Mouse (Mus musculus): ENCODE measurements around the gene Syne1. TPM values are rescaled to one million over a fixed set of nuclear protein-coding genes. Genes with fewer than 3 reads are reported as not detected.

Syne1 gene
- total RNA-seq (2014; fragmentation: Nextera tagmentation): 36.5 and 53.0 TPM in 2 replicates
- total RNA-seq (2017): 30.1 and 32.7 TPM in 2 replicates

GRCm38 (mm10) chr10:5551382-5551781, at the start of gene Syne1:
TSS of gene Syne1 (minus strand) at chr10:5551482.
- no peak for ATAC-seq (replicated peaks; ENCODE audit: low FRiP score, low TSS enrichment, poor library complexity, severe bottlenecking)

- peak; percentile 56 for ATAC-seq (replicated peaks; ENCODE audit: low FRiP score, low TSS enrichment, poor library complexity, severe bottlenecking)
Measured at GRCm38 (mm10) chr10:5600123-5600522, 48.8 kb upstream of the Syne1 start.

DNA sequence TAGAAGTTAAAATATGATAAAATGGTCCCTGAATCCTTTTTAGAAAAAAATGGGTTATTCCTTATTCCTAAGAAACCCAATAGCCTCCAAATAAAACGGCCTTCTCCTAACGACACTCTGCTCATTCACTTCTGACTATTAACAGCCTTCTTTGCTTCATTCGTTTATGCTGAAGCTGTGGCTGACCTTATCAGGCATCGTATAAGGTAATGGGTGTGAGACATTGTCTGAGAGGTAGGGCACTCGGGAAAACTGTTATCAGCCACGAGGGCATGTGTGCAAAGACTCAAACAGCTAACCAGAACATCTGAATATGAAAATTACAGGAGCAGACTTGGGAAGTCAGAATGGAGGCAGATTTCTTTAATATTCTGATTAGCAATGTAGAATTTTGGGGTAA, 45.3 kb upstream of the Syne1 start:
- ATAC-seq (replicated peaks; ENCODE audit: low FRiP score, low TSS enrichment, poor library complexity, severe bottlenecking): peak; percentile 51; the same call in 1 of the 2 replicates

- peak; percentile 57; the same call in 1 of the 2 replicates for ATAC-seq (replicated peaks; ENCODE audit: low FRiP score, low TSS enrichment, poor library complexity, severe bottlenecking)
Measured at GRCm38 (mm10) chr10:5594457-5594856, 43.2 kb upstream of the Syne1 start.

DNA sequence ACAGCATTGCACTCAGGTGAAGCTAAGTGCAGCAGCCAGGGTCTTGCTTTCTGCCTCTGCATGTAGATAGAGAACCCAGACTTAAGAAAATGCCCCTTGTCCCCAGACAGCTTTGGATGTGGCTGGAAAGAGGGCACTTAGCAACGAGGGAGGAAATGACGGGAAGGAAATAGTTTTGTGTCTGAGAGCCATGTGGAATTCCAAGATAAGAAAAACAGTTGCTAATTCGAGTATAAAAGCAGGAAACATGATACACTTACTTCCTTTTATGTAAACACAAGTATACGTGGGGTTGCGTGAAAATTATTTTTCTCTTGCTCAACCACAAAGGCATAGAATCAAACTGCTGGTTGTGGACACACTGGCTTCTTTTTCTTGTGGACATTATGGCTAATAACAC, 42.2 kb upstream of the Syne1 start, which contains the start of gene Myct1:
Gene Myct1, plus strand, starts transcription at position 312 of the 400 bp plus-strand sequence.
- peak; percentile 44; the same call in 1 of the 2 replicates for ATAC-seq (replicated peaks; ENCODE audit: low FRiP score, low TSS enrichment, poor library complexity, severe bottlenecking)

- no peak for ATAC-seq (replicated peaks; ENCODE audit: low FRiP score, low TSS enrichment, poor library complexity, severe bottlenecking)
Measured at GRCm38 (mm10) chr10:5591996-5592395, 40.7 kb upstream of the Syne1 start.

DNA sequence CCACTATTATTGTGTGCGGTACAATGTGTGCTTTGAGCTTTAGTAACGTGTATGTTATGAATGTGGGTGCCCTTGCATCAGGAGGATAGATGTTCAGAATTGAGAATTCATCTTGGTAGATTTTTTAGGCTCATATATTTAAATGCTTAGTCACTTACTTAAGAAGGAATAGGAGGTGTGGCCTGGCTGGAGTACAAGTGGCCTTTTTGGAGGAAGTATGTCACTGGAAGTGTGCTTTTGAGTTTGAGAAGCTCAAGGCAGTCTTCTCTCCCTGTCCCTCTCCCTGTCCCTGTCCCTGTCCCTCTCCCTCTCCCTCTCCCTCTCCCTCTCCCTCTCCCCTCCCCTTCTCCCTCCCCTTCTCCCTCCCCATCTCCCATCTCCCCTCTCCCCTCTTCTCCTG, 39.8 kb upstream of the Syne1 start:
- no peak for ATAC-seq (replicated peaks; ENCODE audit: low FRiP score, low TSS enrichment, poor library complexity, severe bottlenecking)

GRCm38 (mm10) chr10:5573328-5573727, 22.0 kb upstream of the Syne1 start:
- no peak for ATAC-seq (replicated peaks; ENCODE audit: low FRiP score, low TSS enrichment, poor library complexity, severe bottlenecking)

- ATAC-seq (replicated peaks; ENCODE audit: low FRiP score, low TSS enrichment, poor library complexity, severe bottlenecking): no peak
Measured at GRCm38 (mm10) chr10:5571332-5571731, 20.1 kb upstream of the Syne1 start.

DNA sequence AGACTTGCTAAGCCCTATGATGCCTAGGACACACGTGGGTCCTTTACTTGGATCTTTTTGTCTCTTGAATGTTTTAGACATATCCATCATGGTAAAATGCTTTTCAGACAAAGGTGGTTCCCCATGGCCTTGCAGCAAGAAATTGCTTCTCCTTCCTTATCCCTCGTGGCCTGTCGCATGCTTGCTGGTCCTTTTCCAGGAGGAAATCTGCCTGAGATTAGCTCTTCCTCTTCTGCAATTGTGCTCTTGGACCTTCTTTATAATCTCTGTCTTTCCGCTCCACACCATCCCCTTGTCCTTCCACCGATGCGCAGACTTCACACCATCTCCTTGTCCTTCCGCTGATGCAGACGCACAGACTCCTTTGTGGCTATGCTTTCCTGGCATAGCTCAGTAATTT, 18.8 kb upstream of the Syne1 start:
- ATAC-seq (replicated peaks; ENCODE audit: low FRiP score, low TSS enrichment, poor library complexity, severe bottlenecking): no peak

- ATAC-seq (replicated peaks; ENCODE audit: low FRiP score, low TSS enrichment, poor library complexity, severe bottlenecking): 0 out of 2 replicates have a peak, but pooled peaks have one; percentile 50
Measured at GRCm38 (mm10) chr10:5568991-5569390, 17.7 kb upstream of the Syne1 start.

- no peak for ATAC-seq (replicated peaks; ENCODE audit: low FRiP score, low TSS enrichment, poor library complexity, severe bottlenecking)
Measured at GRCm38 (mm10) chr10:5561706-5562105, 10.4 kb upstream of the Syne1 start.

- ATAC-seq (replicated peaks; ENCODE audit: low FRiP score, low TSS enrichment, poor library complexity, severe bottlenecking): no peak
Measured at GRCm38 (mm10) chr10:5560526-5560925, 9.2 kb upstream of the Syne1 start.

- no peak for ATAC-seq (replicated peaks; ENCODE audit: low FRiP score, low TSS enrichment, poor library complexity, severe bottlenecking)
Measured at GRCm38 (mm10) chr10:5558808-5559207, 7.5 kb upstream of the Syne1 start.

- ATAC-seq (replicated peaks; ENCODE audit: low FRiP score, low TSS enrichment, poor library complexity, severe bottlenecking): peak; percentile 69; the same call in 1 of the 2 replicates
Measured at GRCm38 (mm10) chr10:5554941-5555340, 3.7 kb upstream of the Syne1 start.

GRCm38 (mm10) chr10:5550168-5551021, 887 bp downstream of the Syne1 start:
- ATAC-seq (replicated peaks; ENCODE audit: low FRiP score, low TSS enrichment, poor library complexity, severe bottlenecking): peak; percentile 73

GRCm38 (mm10) chr10:5549871-5550167, 1.5 kb downstream of the Syne1 start:
- no peak for ATAC-seq (replicated peaks; ENCODE audit: low FRiP score, low TSS enrichment, poor library complexity, severe bottlenecking)

- ATAC-seq (replicated peaks; ENCODE audit: low FRiP score, low TSS enrichment, poor library complexity, severe bottlenecking): no peak
Measured at GRCm38 (mm10) chr10:5548651-5549050, 2.6 kb downstream of the Syne1 start.

- no peak for ATAC-seq (replicated peaks; ENCODE audit: low FRiP score, low TSS enrichment, poor library complexity, severe bottlenecking)
Measured at GRCm38 (mm10) chr10:5547769-5548168, 3.5 kb downstream of the Syne1 start.

- no peak for ATAC-seq (replicated peaks; ENCODE audit: low FRiP score, low TSS enrichment, poor library complexity, severe bottlenecking)
Measured at GRCm38 (mm10) chr10:5546428-5546827, 4.9 kb downstream of the Syne1 start.

DNA sequence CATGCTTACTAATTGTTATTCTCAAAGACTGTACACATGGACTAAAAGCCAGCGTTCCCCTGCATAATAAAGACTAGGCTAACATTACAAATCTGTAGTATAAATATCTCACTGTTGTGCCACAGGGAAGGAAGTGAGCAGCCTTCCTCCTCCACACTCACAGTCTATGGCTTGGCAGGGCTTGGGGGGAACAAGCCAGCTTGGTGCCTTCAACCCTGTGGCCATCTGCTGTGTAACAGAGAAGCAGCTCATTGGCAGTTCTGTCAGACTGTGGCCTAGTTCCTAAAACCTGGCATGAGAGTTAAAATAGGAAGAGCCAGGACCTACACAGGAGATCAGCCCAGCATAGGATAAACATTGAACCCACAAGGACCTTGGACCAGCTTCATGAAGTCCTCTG, 23.0 kb downstream of the Syne1 start:
- ATAC-seq (replicated peaks; ENCODE audit: low FRiP score, low TSS enrichment, poor library complexity, severe bottlenecking): no peak
